Mouse (Mus musculus) myocyte (in vitro differentiated cells): ENCODE data around the gene Npffr2. TPM values are rescaled to one million over a fixed set of nuclear protein-coding genes. Genes with fewer than 3 reads are reported as not detected.

Source experiments
- H3K27me3 ChIP-seq: one replicate; pipeline ENCODE4 v1.6.1; 2011; ENCODE audit not compliant: control insufficient read depth, insufficient read depth, insufficient read length
- H3K36me3 ChIP-seq: one replicate; pipeline ENCODE4 v1.6.1; 2011; ENCODE audit not compliant: control insufficient read depth, insufficient read depth
- H3K4me2 ChIP-seq: one replicate; pipeline ENCODE4 v1.6.1; 2011; ENCODE audit warnings: low read depth, control low read depth
- H3K4me3 ChIP-seq: one replicate; pipeline ENCODE4 v1.5.1; 2011; ENCODE audit warnings: mild to moderate bottlenecking, control low read depth, moderate library complexity
- H3K79me2 ChIP-seq: one replicate; pipeline ENCODE4 v1.6.1; 2011; ENCODE audit not compliant: control insufficient read depth, insufficient read depth
- H3ac ChIP-seq: one replicate; pipeline ENCODE4 v1.6.1; 2011; ENCODE audit not compliant: control insufficient read depth, insufficient read length
- CEBPB ChIP-seq: IDR thresholded peaks from 2 replicates; pipeline ENCODE4 v1.6.1; 2011; ENCODE audit warnings: mild to moderate bottlenecking, moderate library complexity; ENCODE audit not compliant: poor library complexity, insufficient read depth, severe bottlenecking
- E2F4 ChIP-seq: IDR thresholded peaks from one replicate; pipeline ENCODE4 v1.6.1; 2011; ENCODE audit warnings: mild to moderate bottlenecking, control low read depth, moderate library complexity; ENCODE audit not compliant: insufficient read depth
- MAX ChIP-seq: IDR thresholded peaks from one replicate; pipeline ENCODE4 v1.6.1; 2011; ENCODE audit warnings: low read depth, mild to moderate bottlenecking, control low read depth
- MYOD1 ChIP-seq, 3 experiments: IDR thresholded peaks; one replicate each; pipeline ENCODE4 v1.6.1; 2011; ENCODE audit warnings: control low read depth in 2 of 3, low read depth in 2 of 3, mild to moderate bottlenecking in 2 of 3, moderate library complexity in 1 of 3; ENCODE audit not compliant: insufficient read length in 2 of 3, control insufficient read depth in 1 of 3
- MYOG ChIP-seq, 3 experiments: IDR thresholded peaks; one replicate each; pipeline ENCODE4 v1.6.1; 2011; ENCODE audit warnings: control low read depth in 2 of 3, low read depth in 2 of 3, mild to moderate bottlenecking in 2 of 3; ENCODE audit not compliant: insufficient read length in 2 of 3, control insufficient read depth in 1 of 3, insufficient read depth in 1 of 3
- POLR2A ChIP-seq: IDR thresholded peaks from one replicate; pipeline ENCODE4 v1.6.1; 2011; ENCODE audit warnings: low read depth, mild to moderate bottlenecking, control low read depth, moderate library complexity; ENCODE audit not compliant: insufficient read length
- POLR2AphosphoS2 ChIP-seq: IDR thresholded peaks from one replicate; pipeline ENCODE4 v1.6.1; 2011; ENCODE audit warnings: low read depth, control low read depth; ENCODE audit not compliant: insufficient read length
- REST ChIP-seq: IDR thresholded peaks from one replicate; pipeline ENCODE4 v1.6.1; 2011; ENCODE audit warnings: mild to moderate bottlenecking, control low read depth, moderate library complexity; ENCODE audit not compliant: insufficient read depth, insufficient read length
- SRF ChIP-seq: IDR thresholded peaks from one replicate; pipeline ENCODE4 v1.6.1; 2011; ENCODE audit warnings: low read depth; ENCODE audit not compliant: control insufficient read depth, insufficient read length
- TCF12 ChIP-seq: IDR thresholded peaks from one replicate; pipeline ENCODE4 v1.6.1; 2011; ENCODE audit warnings: mild to moderate bottlenecking, control low read depth; ENCODE audit not compliant: poor library complexity, insufficient read depth, severe bottlenecking
- TCF3 ChIP-seq: IDR thresholded peaks from one replicate; pipeline ENCODE4 v1.6.1; 2011; ENCODE audit warnings: low read depth, control low read depth; ENCODE audit not compliant: insufficient read length
- USF1 ChIP-seq: IDR thresholded peaks from one replicate; pipeline ENCODE4 v1.6.1; 2011; ENCODE audit warnings: low read depth, mild to moderate bottlenecking, control low read depth, moderate library complexity
- polyA plus RNA-seq: library from polyadenylated mRNA; unstranded; fragments of >200 nt; fragmentation: generic; extraction: Trizol; gene quantifications from one replicate; pipeline ENCODE4 v1.2.1, GENCODE M21; 2012; ENCODE audit warnings: missing spikeins

The Npffr2 gene
- polyA plus RNA-seq, 1 experiment, result not detected

GRCm38 (mm10) chr5:89631599-89631998 is 104.4 kb downstream of the Npffr2 start:
- H3K4me3 ChIP-seq, result no peak overlapping the region
- no peaks in the 10 kb centered on the region for H3K79me2 ChIP-seq
- H3K4me2 ChIP-seq, result no peak overlapping the region
- H3ac ChIP-seq, result no peak overlapping the region
- H3K36me3 ChIP-seq, result no peaks in the 10 kb centered on the region
- H3K27me3 ChIP-seq, result no peaks in the 10 kb centered on the region
- TF ChIP-seq POLR2AphosphoS2, result no peak
- no peak for TF ChIP-seq SRF
- no peak for TF ChIP-seq CEBPB
- no peak for TF ChIP-seq E2F4
- TF ChIP-seq USF1, result no peak
- TF ChIP-seq REST, result no peak
- TF ChIP-seq POLR2A, result no peak
- TF ChIP-seq MAX, result no peak
- TF ChIP-seq MYOD1 (IDR thresholded peaks at IDR 0.05; ENCODE audit: control insufficient read depth in 1 of 3, insufficient read length in 2 of 3, low read depth in 2 of 3), result no peak
- TF ChIP-seq MYOG (IDR thresholded peaks at IDR 0.05; ENCODE audit: control insufficient read depth in 1 of 3, insufficient read depth in 1 of 3, insufficient read length in 2 of 3, low read depth in 2 of 3), result no peak
- no peak for TF ChIP-seq TCF12
- no peak for TF ChIP-seq TCF3

Other genes with a start within 250 kb of the Npffr2 start
- not detected for gene Gc, start 69.5 kb upstream of the Npffr2 start, polyA plus RNA-seq